Mouse (Mus musculus): ENCODE results near the gene Duox2. TPM values are rescaled to one million over a fixed set of nuclear protein-coding genes. Genes with fewer than 3 reads are reported as not detected.
"Not testable (repeated sequence)": the region's sequence is repeated elsewhere in the genome, so short reads cannot be mapped to it uniquely, and the experiment has no call there.

The Duox2 gene
- polyA plus RNA-seq (2014; fragmentation: Nextera tagmentation; extraction: Ambion mirVana), result 0.07 and 0.08 TPM in 2 replicates

DNA sequence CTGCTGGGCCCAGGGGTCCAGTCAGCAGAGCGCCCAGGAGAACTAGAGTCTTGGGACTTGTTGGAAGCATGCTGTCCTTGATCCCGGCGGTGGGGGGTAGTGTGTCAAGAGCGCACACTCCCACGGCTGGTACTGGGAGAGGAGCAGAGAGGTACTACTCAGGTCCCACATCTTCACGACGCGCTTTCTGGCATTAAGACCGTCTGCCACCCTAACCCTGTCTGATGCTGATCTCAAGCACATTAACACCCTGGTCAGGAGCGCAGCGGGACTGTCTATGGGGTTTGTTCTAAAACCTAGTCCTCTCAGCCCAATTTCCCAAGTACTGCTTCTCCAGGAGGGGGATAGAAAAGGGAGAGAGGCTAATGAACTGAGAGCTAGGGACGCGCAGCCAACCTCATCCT is at the start of gene Duox2:
TSS of gene Duox2 (minus strand) at position 354 of the 404 bp plus-strand sequence.
- no peak for ATAC-seq (ENCODE audit: insufficient number of reproducible peaks, insufficient read depth, low FRiP score, low read depth)
- H3K4me2 ChIP-seq (ENCODE audit: low read length), result peak within 1 kb of the TSS; percentile 70
- no peak within 1 kb of the TSS for H3K9ac ChIP-seq (ENCODE audit: low read length)
- H3K27ac ChIP-seq (replicated peaks in 1 of 2; ENCODE audit: control insufficient read depth in 1 of 2, insufficient read depth in 1 of 2, low read depth in 2 of 2, low read length in 2 of 2), result no peak within 1 kb of the TSS
- H3K36me3 ChIP-seq (ENCODE audit: control insufficient read depth, insufficient read depth, low read length), result no peaks in the 10 kb centered on the region
- H3K4me1 ChIP-seq (ENCODE audit: control insufficient read depth in 2 of 2, insufficient read depth in 2 of 2, low read length in 2 of 2), result peaks cover 11 to 41% of the 10 kb centered on the region in 2 experiments; a peak in 3 of 4 replicates
- H3K4me3 ChIP-seq (ENCODE audit: control insufficient read depth in 1 of 2, insufficient read depth in 1 of 2, low read depth in 1 of 2, low read length in 2 of 2), result peak within 1 kb of the TSS; percentile 29 to 38
- H3K27me3 ChIP-seq (ENCODE audit: control insufficient read depth, insufficient read depth, low read length), result peaks cover 95% of the 10 kb centered on the region
- 5% methylated on average over 13 of the region's 13 CpGs for WGBS
- H3K9me3 ChIP-seq (ENCODE audit: control insufficient read depth, low read length), result no peaks in the 10 kb centered on the region

- Histone ChIP-seq H3K4me2 (ENCODE audit: low read length) (no peak overlapping the region), H3K9ac (ENCODE audit: low read length) (no peak overlapping the region), H3K27ac (replicated peaks in 1 of 2; ENCODE audit: control insufficient read depth in 1 of 2, insufficient read depth in 1 of 2, low read depth in 2 of 2, low read length in 2 of 2) (no peak overlapping the region), H3K36me3 (ENCODE audit: control insufficient read depth, insufficient read depth, low read length) (no peaks in the 10 kb centered on the region), H3K4me3 (ENCODE audit: control insufficient read depth in 1 of 2, insufficient read depth in 1 of 2, low read depth in 1 of 2, low read length in 2 of 2) (no peak overlapping the region), H3K27me3 (ENCODE audit: control insufficient read depth, insufficient read depth, low read length) (no peaks in the 10 kb centered on the region), H3K4me1 (ENCODE audit: control insufficient read depth in 2 of 2, insufficient read depth in 2 of 2, low read length in 2 of 2) (peaks cover 17 to 27% of the 10 kb centered on the region in 2 experiments), H3K9me3 (ENCODE audit: control insufficient read depth, low read length) (no peaks in the 10 kb centered on the region)
- ATAC-seq (ENCODE audit: insufficient number of reproducible peaks, insufficient read depth, low FRiP score, low read depth), result no peak
- WGBS, result 90% methylated on average over 3 of the region's 3 CpGs
These were observed 49.0 kb upstream of the Duox2 start for GRCm38 (mm10) chr2:122347257-122347656.

GRCm38 (mm10) chr2:122346164-122346563 is 47.9 kb upstream of the Duox2 start:
- not testable (repeated sequence) for H3K27ac ChIP-seq (replicated peaks in 1 of 2; ENCODE audit: control insufficient read depth in 1 of 2, insufficient read depth in 1 of 2, low read depth in 2 of 2, low read length in 2 of 2); H3K27me3 ChIP-seq (ENCODE audit: control insufficient read depth, insufficient read depth, low read length); ATAC-seq (ENCODE audit: insufficient number of reproducible peaks, insufficient read depth, low FRiP score, low read depth); H3K36me3 ChIP-seq (ENCODE audit: control insufficient read depth, insufficient read depth, low read length); H3K9me3 ChIP-seq (ENCODE audit: control insufficient read depth, low read length); H3K9ac ChIP-seq (ENCODE audit: low read length); H3K4me2 ChIP-seq (ENCODE audit: low read length); H3K4me3 ChIP-seq (ENCODE audit: control insufficient read depth in 1 of 2, insufficient read depth in 1 of 2, low read depth in 1 of 2, low read length in 2 of 2)
- peaks cover 11 to 18% of the 10 kb centered on the region in 2 experiments for H3K4me1 ChIP-seq (ENCODE audit: control insufficient read depth in 2 of 2, insufficient read depth in 2 of 2, low read length in 2 of 2)
- 72% methylated on average over 6 of the region's 6 CpGs for WGBS

GRCm38 (mm10) chr2:122345106-122345893 is 47.1 kb upstream of the Duox2 start:
- Histone ChIP-seq H3K27ac (replicated peaks in 1 of 2; ENCODE audit: control insufficient read depth in 1 of 2, insufficient read depth in 1 of 2, low read depth in 2 of 2, low read length in 2 of 2) (no peak overlapping the region), H3K9me3 (ENCODE audit: control insufficient read depth, low read length) (no peaks in the 10 kb centered on the region), H3K9ac (ENCODE audit: low read length) (no peak overlapping the region), H3K4me2 (ENCODE audit: low read length) (no peak overlapping the region), H3K4me3 (ENCODE audit: control insufficient read depth in 1 of 2, insufficient read depth in 1 of 2, low read depth in 1 of 2, low read length in 2 of 2) (no peak overlapping the region), H3K4me1 (ENCODE audit: control insufficient read depth in 2 of 2, insufficient read depth in 2 of 2, low read length in 2 of 2) (peaks cover 11 to 18% of the 10 kb centered on the region in 2 experiments), H3K27me3 (ENCODE audit: control insufficient read depth, insufficient read depth, low read length) (no peaks in the 10 kb centered on the region), H3K36me3 (ENCODE audit: control insufficient read depth, insufficient read depth, low read length) (no peaks in the 10 kb centered on the region)
- 83% methylated on average over 6 of the region's 6 CpGs for WGBS
- no peak for ATAC-seq (ENCODE audit: insufficient number of reproducible peaks, insufficient read depth, low FRiP score, low read depth)

DNA sequence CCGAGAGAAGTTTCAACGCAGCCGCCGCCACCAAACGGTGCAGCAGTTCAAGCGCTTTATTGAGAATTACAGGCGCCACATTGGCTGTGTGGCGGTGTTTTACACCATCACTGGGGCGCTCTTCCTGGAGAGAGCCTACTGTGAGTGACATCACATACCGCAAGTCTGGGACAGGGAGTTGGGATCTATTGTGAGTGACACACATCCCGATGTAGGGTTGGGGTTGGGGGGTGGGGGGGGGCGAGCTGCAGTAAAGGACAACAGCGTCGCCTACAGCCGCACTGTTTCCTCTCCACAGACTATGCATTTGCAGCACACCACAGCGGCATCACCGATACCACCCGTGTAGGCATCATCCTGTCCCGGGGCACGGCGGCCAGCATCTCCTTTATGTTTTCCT is 39.0 kb upstream of the Duox2 start:
- Histone ChIP-seq H3K27me3 (ENCODE audit: control insufficient read depth, insufficient read depth, low read length) (no peaks in the 10 kb centered on the region), H3K4me2 (ENCODE audit: low read length) (no peak overlapping the region), H3K9ac (ENCODE audit: low read length) (no peak overlapping the region), H3K27ac (replicated peaks in 1 of 2; ENCODE audit: control insufficient read depth in 1 of 2, insufficient read depth in 1 of 2, low read depth in 2 of 2, low read length in 2 of 2) (no peak overlapping the region), H3K4me1 (ENCODE audit: control insufficient read depth in 2 of 2, insufficient read depth in 2 of 2, low read length in 2 of 2) (peaks cover 7% of the 10 kb centered on the region in 2 experiments; a peak in 3 of 4 replicates), H3K9me3 (ENCODE audit: control insufficient read depth, low read length) (no peaks in the 10 kb centered on the region), H3K36me3 (ENCODE audit: control insufficient read depth, insufficient read depth, low read length) (no peaks in the 10 kb centered on the region), H3K4me3 (ENCODE audit: control insufficient read depth in 1 of 2, insufficient read depth in 1 of 2, low read depth in 1 of 2, low read length in 2 of 2) (peak overlapping the region in 1 of 2 experiments; percentile 7; a peak in 1 of 4 replicates)
- 50% methylated on average over 19 of the region's 21 CpGs for WGBS
- no peak for ATAC-seq (ENCODE audit: insufficient number of reproducible peaks, insufficient read depth, low FRiP score, low read depth)

- no peak overlapping the region for H3K4me2 ChIP-seq (ENCODE audit: low read length)
- H3K4me3 ChIP-seq (ENCODE audit: control insufficient read depth in 1 of 2, insufficient read depth in 1 of 2, low read depth in 1 of 2, low read length in 2 of 2), result no peak overlapping the region
- ATAC-seq (ENCODE audit: insufficient number of reproducible peaks, insufficient read depth, low FRiP score, low read depth), result no peak
- H3K9me3 ChIP-seq (ENCODE audit: control insufficient read depth, low read length), result no peaks in the 10 kb centered on the region
- 70% methylated on average over 3 of the region's 3 CpGs for WGBS
- H3K36me3 ChIP-seq (ENCODE audit: control insufficient read depth, insufficient read depth, low read length), result no peaks in the 10 kb centered on the region
- H3K4me1 ChIP-seq (ENCODE audit: control insufficient read depth in 2 of 2, insufficient read depth in 2 of 2, low read length in 2 of 2), result peaks cover 7% of the 10 kb centered on the region in 2 experiments; a peak in 3 of 4 replicates
- no peaks in the 10 kb centered on the region for H3K27me3 ChIP-seq (ENCODE audit: control insufficient read depth, insufficient read depth, low read length)
- H3K9ac ChIP-seq (ENCODE audit: low read length), result no peak overlapping the region
- no peak overlapping the region for H3K27ac ChIP-seq (replicated peaks in 1 of 2; ENCODE audit: control insufficient read depth in 1 of 2, insufficient read depth in 1 of 2, low read depth in 2 of 2, low read length in 2 of 2)
These were observed 35.9 kb upstream of the Duox2 start for GRCm38 (mm10) chr2:122334170-122334569.

DNA sequence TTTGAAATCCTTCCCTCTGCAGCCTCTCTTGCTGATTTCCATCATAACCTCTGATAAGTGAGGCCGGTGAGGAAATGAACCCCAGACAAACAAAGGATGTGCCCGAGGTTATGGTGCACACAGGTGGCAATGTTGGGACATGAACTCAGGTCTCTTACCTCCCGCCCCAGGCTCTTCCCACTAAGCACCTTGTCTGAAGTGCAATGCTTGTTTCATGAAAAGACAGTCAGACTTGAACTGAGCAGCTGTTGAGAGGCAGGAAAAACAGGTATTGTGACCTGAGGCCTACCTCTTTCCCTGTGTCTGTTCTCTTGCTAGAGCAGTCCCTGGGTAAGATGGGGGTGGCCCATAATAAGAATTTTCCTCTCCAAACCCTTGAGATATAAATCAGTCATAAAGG is 34.0 kb upstream of the Duox2 start:
- no peak overlapping the region for H3K4me3 ChIP-seq (ENCODE audit: control insufficient read depth in 1 of 2, insufficient read depth in 1 of 2, low read depth in 1 of 2, low read length in 2 of 2)
- no peaks in the 10 kb centered on the region for H3K27me3 ChIP-seq (ENCODE audit: control insufficient read depth, insufficient read depth, low read length)
- H3K4me1 ChIP-seq (ENCODE audit: control insufficient read depth in 2 of 2, insufficient read depth in 2 of 2, low read length in 2 of 2), result peaks cover 7 to 15% of the 10 kb centered on the region in 2 experiments; a peak in 3 of 4 replicates
- WGBS, result 85% methylated on average over 3 of the region's 3 CpGs
- H3K36me3 ChIP-seq (ENCODE audit: control insufficient read depth, insufficient read depth, low read length), result no peaks in the 10 kb centered on the region
- H3K9me3 ChIP-seq (ENCODE audit: control insufficient read depth, low read length), result no peaks in the 10 kb centered on the region
- H3K9ac ChIP-seq (ENCODE audit: low read length), result no peak overlapping the region
- no peak overlapping the region for H3K4me2 ChIP-seq (ENCODE audit: low read length)
- H3K27ac ChIP-seq (replicated peaks in 1 of 2; ENCODE audit: control insufficient read depth in 1 of 2, insufficient read depth in 1 of 2, low read depth in 2 of 2, low read length in 2 of 2), result no peak overlapping the region
- no peak for ATAC-seq (ENCODE audit: insufficient number of reproducible peaks, insufficient read depth, low FRiP score, low read depth)

Measured in heart, embryonic 14.5 days (tissue).